Mouse (Mus musculus): ENCODE measurements around the gene Ppfia1.

Gene Ppfia1

GRCm38 (mm10) chr7:144549904-144550566 is 3.5 kb downstream of the Ppfia1 start:
- DNase-seq: peak; percentile 82

- no peak for DNase-seq
Measured at GRCm38 (mm10) chr7:144545231-144545630, 8.3 kb downstream of the Ppfia1 start.

- DNase-seq: no peak
Measured at GRCm38 (mm10) chr7:144541351-144541750, 12.2 kb downstream of the Ppfia1 start.

GRCm38 (mm10) chr7:144539146-144539545 is 14.4 kb downstream of the Ppfia1 start:
- no peak for DNase-seq

- no peak for DNase-seq
Measured at GRCm38 (mm10) chr7:144538030-144538644, 15.4 kb downstream of the Ppfia1 start.

- DNase-seq: no peak
Measured at GRCm38 (mm10) chr7:144536367-144536766, 17.2 kb downstream of the Ppfia1 start.

GRCm38 (mm10) chr7:144534773-144535172 is 18.8 kb downstream of the Ppfia1 start:
- no peak for DNase-seq

GRCm38 (mm10) chr7:144531585-144532378 is 21.7 kb downstream of the Ppfia1 start:
- DNase-seq: no peak

GRCm38 (mm10) chr7:144529851-144530250 is 23.7 kb downstream of the Ppfia1 start:
- DNase-seq: no peak

- no peak for DNase-seq
Measured at GRCm38 (mm10) chr7:144527723-144528221, 25.8 kb downstream of the Ppfia1 start.

- DNase-seq: no peak
Measured at GRCm38 (mm10) chr7:144526649-144527048, 26.9 kb downstream of the Ppfia1 start.

GRCm38 (mm10) chr7:144524427-144525191 is 28.9 kb downstream of the Ppfia1 start:
- peak; percentile 76 for DNase-seq

- DNase-seq: no peak
Measured at GRCm38 (mm10) chr7:144523415-144523814, 30.1 kb downstream of the Ppfia1 start.

- no peak for DNase-seq
Measured at GRCm38 (mm10) chr7:144521927-144522326, 31.6 kb downstream of the Ppfia1 start.

- no peak for DNase-seq
Measured at GRCm38 (mm10) chr7:144519852-144520251, 33.7 kb downstream of the Ppfia1 start.

GRCm38 (mm10) chr7:144516711-144517110 is 36.8 kb downstream of the Ppfia1 start:
- no peak for DNase-seq

GRCm38 (mm10) chr7:144509090-144509489 is 44.4 kb downstream of the Ppfia1 start:
- DNase-seq: no peak

- DNase-seq: no peak
Measured at GRCm38 (mm10) chr7:144506807-144507206, 46.7 kb downstream of the Ppfia1 start.

- no peak for DNase-seq
Measured at GRCm38 (mm10) chr7:144503959-144504358, 49.6 kb downstream of the Ppfia1 start.

- no peak for DNase-seq
Measured at GRCm38 (mm10) chr7:144492931-144493330, 60.6 kb downstream of the Ppfia1 start.

- DNase-seq: no peak
Measured at GRCm38 (mm10) chr7:144490201-144490873, 63.2 kb downstream of the Ppfia1 start.

- no peak for DNase-seq
Measured at GRCm38 (mm10) chr7:144489067-144489774, 64.3 kb downstream of the Ppfia1 start.

Measured in cerebellum, adult 11 months (tissue).